ENCODE assay signal across 8 mouse cellular contexts in genomic region chr7:116608350-116609085, GRCm38 (mm10).
DNase-seq lines count a peak whose midpoint lies in the region; ATAC-seq and TF ChIP-seq lines count a peak whose summit lies in the region.

No protein-coding gene starts in this region.

- no peaks in the 10 kb centered on the region; the same call in 1 of the 2 replicates for H3K4me1 ChIP-seq in liver, adult 2 months (ENCODE audit: control insufficient read depth, insufficient read depth, low read length)
- peaks cover 4% of the 10 kb centered on the region; the same call in 1 of the 2 replicates for H3K4me1 ChIP-seq in stomach, embryonic 16.5 days (ENCODE audit: control insufficient read depth, insufficient read depth, low read length)

- in situ Hi-C loops in Patski (cut with MboI; ENCODE audit: low pct_unique_long_range_greater_than_20kb), result loop anchor here (5.0 to 10.0 kb wide), 3 partner anchors 76 to 254 kb away; no protein-coding TSS in a partner anchor

- 25% methylated on average over 15 of the region's 15 CpGs for WGBS in liver, adult 2 months
- WGBS in stomach, embryonic 16.5 days, result 22% methylated on average over 15 of the region's 15 CpGs

- H3K36me3 ChIP-seq in liver, adult 2 months (ENCODE audit: control insufficient read depth, insufficient read depth, low read length), result no peaks in the 10 kb centered on the region
- no peaks in the 10 kb centered on the region for H3K36me3 ChIP-seq in myocyte (ENCODE audit: control insufficient read depth, insufficient read depth)
- no peaks in the 10 kb centered on the region for H3K36me3 ChIP-seq in stomach, embryonic 16.5 days (ENCODE audit: control insufficient read depth, insufficient read depth, low read length)

- POLR2A ChIA-PET in Patski (lab: Charles Lee), result interaction anchor here (0.5 kb wide), 1 partner anchor 619 kb away, joined by 3 read pairs; no protein-coding TSS in a partner anchor

- TF ChIP-seq POLR2A in liver, adult 2 months (IDR thresholded peaks at IDR 0.05; ENCODE audit: extremely low read depth, insufficient read depth, low read length), result no peak
- TF ChIP-seq POLR2A in myocyte (IDR thresholded peaks at IDR 0.05; ENCODE audit: insufficient read length, low read depth), result no peak

- H3K9ac ChIP-seq in liver, adult 2 months (ENCODE audit: low read depth, low read length), result no peak overlapping the region
- H3K9ac ChIP-seq in stomach, embryonic 16.5 days (ENCODE audit: low read length), result peak overlapping the region; percentile 28; the same call in 1 of the 2 replicates

- ATAC-seq in Patski, result peak; percentile 45
- peak; percentile 84 for ATAC-seq in common myeloid progenitor, adult 5-6 weeks (replicated peaks; ENCODE audit: low read depth, poor library complexity, severe bottlenecking)
- ATAC-seq in stomach, embryonic 16.5 days (ENCODE audit: insufficient read depth, low FRiP score), result no peak

- peak; percentile 11 for DNase-seq in 3134 (ENCODE audit: extremely low read depth, insufficient read length, low spot score)
- peak; percentile 4 for DNase-seq in Patski (ENCODE audit: low read depth, low spot score)
- DNase-seq in heart, adult 18-20 months, result peak; percentile 56 to 82
- peak; percentile 8 for DNase-seq in kidney, adult 11 months
- peak; percentile 37 for DNase-seq in liver, adult 2 months (ENCODE audit: extremely low read depth, low read depth, low spot score)

- H3ac ChIP-seq in myocyte (ENCODE audit: control insufficient read depth, insufficient read length), result no peak overlapping the region

- H3K4me3 ChIP-seq in liver, adult 2 months (ENCODE audit: insufficient read depth, low read depth, low read length), result peak overlapping the region; percentile 8; the same call in 1 of the 2 replicates
- peak overlapping the region; percentile 9 for H3K4me3 ChIP-seq in myocyte
- peak overlapping the region; percentile 37 for H3K4me3 ChIP-seq in stomach, embryonic 16.5 days (replicated peaks; ENCODE audit: low read length)

- peak overlapping the region; percentile 83 for H3K4me2 ChIP-seq in myocyte (ENCODE audit: low read depth)
- peak overlapping the region; percentile 59 for H3K4me2 ChIP-seq in stomach, embryonic 16.5 days (ENCODE audit: low read depth, low read length)

- TF ChIP-seq CTCF in Patski (IDR thresholded peaks at IDR 0.05), result peak; percentile 72
- TF ChIP-seq CTCF in liver, adult 2 months (IDR thresholded peaks at IDR 0.05; ENCODE audit: low read depth, low read length), result peak; percentile 64

- no peaks in the 10 kb centered on the region for H3K27me3 ChIP-seq in Patski
- H3K27me3 ChIP-seq in liver, adult 2 months (ENCODE audit: control insufficient read depth, insufficient read depth, low read length), result no peaks in the 10 kb centered on the region
- no peaks in the 10 kb centered on the region for H3K27me3 ChIP-seq in myocyte (ENCODE audit: control insufficient read depth, insufficient read depth, insufficient read length)
- no peaks in the 10 kb centered on the region for H3K27me3 ChIP-seq in stomach, embryonic 16.5 days (ENCODE audit: control insufficient read depth, insufficient read depth, low read length)

- H3K79me2 ChIP-seq in liver, adult 2 months (ENCODE audit: control insufficient read depth, insufficient read depth, low read length), result no peaks in the 10 kb centered on the region
- H3K79me2 ChIP-seq in myocyte (ENCODE audit: control insufficient read depth, insufficient read depth), result no peaks in the 10 kb centered on the region

- H3K27ac ChIP-seq in liver, adult 2 months (replicated peaks; ENCODE audit: insufficient read depth, low read depth, low read length), result no peak overlapping the region
- H3K27ac ChIP-seq in stomach, embryonic 16.5 days (ENCODE audit: low read length), result no peak overlapping the region

- no peaks in the 10 kb centered on the region for H3K9me3 ChIP-seq in stomach, embryonic 16.5 days (replicated peaks; ENCODE audit: control insufficient read depth, low read length)

- CTCF ChIA-PET in Patski (lab: Charles Lee), result interaction anchor here (0.6 to 1.7 kb wide), 11 partner anchors 9 to 167 kb away, joined by 3 to 10 read pairs (median 4); no protein-coding TSS in a partner anchor

TF ChIP-seq in myocyte, 11 proteins besides CTCF, POLR2A, EP300 and RAD21:
- TF ChIP-seq MYOD1 (IDR thresholded peaks at IDR 0.05; ENCODE audit: control insufficient read depth in 1 of 3, insufficient read length in 2 of 3, low read depth in 2 of 3), result no peak
- TF ChIP-seq REST (IDR thresholded peaks at IDR 0.05; ENCODE audit: insufficient read depth, insufficient read length), result no peak
- TF ChIP-seq POLR2AphosphoS2 (IDR thresholded peaks at IDR 0.05; ENCODE audit: insufficient read length, low read depth), result no peak
- TF ChIP-seq CEBPB (IDR thresholded peaks at IDR 0.05; ENCODE audit: insufficient read depth, poor library complexity, severe bottlenecking), result no peak
- no peak for TF ChIP-seq MYOG (IDR thresholded peaks at IDR 0.05; ENCODE audit: control insufficient read depth in 1 of 3, insufficient read depth in 1 of 3, insufficient read length in 2 of 3, low read depth in 2 of 3)
- no peak for TF ChIP-seq USF1 (IDR thresholded peaks at IDR 0.05; ENCODE audit: low read depth)
- no peak for TF ChIP-seq E2F4 (IDR thresholded peaks at IDR 0.05; ENCODE audit: insufficient read depth)
- TF ChIP-seq TCF3 (IDR thresholded peaks at IDR 0.05; ENCODE audit: insufficient read length, low read depth), result no peak
- no peak for TF ChIP-seq MAX (IDR thresholded peaks at IDR 0.05; ENCODE audit: low read depth)
- no peak for TF ChIP-seq TCF12 (IDR thresholded peaks at IDR 0.05; ENCODE audit: insufficient read depth, poor library complexity, severe bottlenecking)
- no peak for TF ChIP-seq SRF (IDR thresholded peaks at IDR 0.05; ENCODE audit: control insufficient read depth, insufficient read length, low read depth)

Comparison
In these comparisons a context has a peak if more than half of its experiments do, and no peak if none do; other contexts are left out.
1. DNase-seq: peak in every context shown above with its lines; median percentile 69 in heart, adult 18-20 months; 37 in liver, adult 2 months; 11 in 3134; 8 in kidney, adult 11 months; 4 in Patski.